Mouse (Mus musculus): ENCODE results near the gene Arl6ip4. TPM values are rescaled to one million over a fixed set of nuclear protein-coding genes. Genes with fewer than 3 reads are reported as not detected.
A peak's percentile ranks its signal among the peaks of the same experiment; 100 is the strongest.

Arl6ip4 gene
- total and polyA plus RNA-seq, 3 experiments = 17.5 to 41.5 (median 34.2) TPM

DNA sequence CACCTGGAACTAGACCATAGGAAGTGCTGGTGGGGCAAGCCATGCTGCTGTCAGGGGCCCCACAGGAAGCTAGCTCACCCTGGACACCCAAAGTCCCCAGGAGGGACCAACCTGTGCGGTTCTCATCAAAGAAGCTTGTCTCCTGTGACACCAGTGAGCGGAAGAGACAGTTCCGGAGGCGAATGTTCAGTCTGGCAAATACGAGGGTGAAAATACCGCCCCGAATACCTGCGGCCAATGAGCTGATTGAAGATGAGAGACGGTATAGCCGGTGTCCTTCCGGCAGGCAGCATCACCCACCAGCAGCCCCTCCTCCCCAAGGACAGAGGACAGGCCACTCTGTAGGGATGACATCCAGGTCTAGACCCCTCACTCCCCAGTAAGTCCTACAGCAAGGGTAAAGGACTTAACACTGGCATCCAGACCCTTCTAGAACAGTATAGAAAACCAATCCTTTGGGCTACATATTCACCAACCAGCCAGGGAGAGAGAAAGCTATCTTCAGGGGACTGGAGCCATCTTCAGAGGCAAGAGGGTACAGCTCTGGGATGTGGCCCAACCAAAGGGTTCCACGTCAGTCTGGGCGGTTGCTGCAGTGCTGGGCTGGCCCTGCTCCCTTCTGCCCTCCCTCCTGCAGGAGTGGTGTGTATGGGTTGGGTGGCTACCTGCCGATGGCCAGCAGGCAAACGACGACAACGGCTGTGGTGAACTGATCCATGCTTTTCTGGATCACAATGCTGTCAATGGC, 32.8 kb upstream of the Arl6ip4 start:
- intact Hi-C loops (cut with DNase I) = loop anchor here (5.0 kb wide), 1 partner anchor 36 kb away; no protein-coding TSS in a partner anchor
- TF ChIP-seq POLR2A (IDR thresholded peaks at IDR 0.05; ENCODE audit: insufficient read depth, low read depth, low read length) = no peak
- no peak for TF ChIP-seq EP300 (IDR thresholded peaks at IDR 0.05; ENCODE audit: insufficient read depth, low read depth, low read length)
- DNase-seq = no peak
- Histone ChIP-seq H3K4me1 (ENCODE audit: control insufficient read depth, insufficient read depth, low read length) (no peaks in the 10 kb centered on the region), H3K27me3 (ENCODE audit: control insufficient read depth, insufficient read depth, low read length) (no peaks in the 10 kb centered on the region), H3K9ac (ENCODE audit: low read depth, low read length) (no peak overlapping the region), H3K79me2 (replicated peaks; ENCODE audit: control insufficient read depth, insufficient read depth, low read length) (no peaks in the 10 kb centered on the region), H3K36me3 (ENCODE audit: control insufficient read depth, insufficient read depth, low read length) (no peaks in the 10 kb centered on the region), H3K4me3 (no peak overlapping the region), H3K27ac (no peak overlapping the region)
- 91% methylated on average over 17 of the region's 17 CpGs for WGBS

DNA sequence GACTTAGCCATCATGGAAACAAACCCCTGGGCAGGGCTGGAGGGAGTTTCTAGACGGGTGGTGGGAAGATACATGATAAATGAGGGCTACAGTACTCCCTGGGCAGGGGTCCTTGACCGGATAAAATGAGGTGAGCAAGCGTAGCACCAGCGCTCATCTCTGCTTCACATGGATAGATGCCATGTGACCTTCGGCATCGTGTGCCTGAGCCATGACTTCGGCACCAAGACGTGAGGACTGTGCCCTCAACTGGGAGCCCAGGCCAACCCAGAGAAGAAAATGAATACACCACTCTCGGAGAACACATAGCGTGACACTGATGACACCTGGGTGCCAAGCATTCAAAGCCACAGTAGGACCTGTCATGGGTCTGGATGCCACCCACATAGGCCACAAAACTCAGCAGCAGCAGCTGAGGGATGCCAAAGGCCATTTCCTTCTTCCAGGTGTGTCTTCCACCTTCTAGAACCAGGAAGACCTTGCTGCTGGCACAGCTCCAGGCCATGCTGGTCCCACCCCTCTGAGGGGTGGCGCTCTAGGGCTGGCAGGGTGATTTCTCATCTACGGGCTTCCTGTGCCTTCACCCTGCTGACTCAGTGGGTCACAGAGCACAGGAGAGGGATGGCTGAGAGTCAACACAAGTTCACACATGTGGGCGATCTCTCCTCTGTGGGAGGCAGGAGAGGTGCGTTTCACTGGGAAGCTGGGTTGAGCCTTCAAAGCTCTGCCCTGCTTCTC, 31.9 kb upstream of the Arl6ip4 start:
- WGBS = 86% methylated on average over 14 of the region's 14 CpGs
- Histone ChIP-seq H3K27ac (no peak overlapping the region), H3K9ac (ENCODE audit: low read depth, low read length) (no peak overlapping the region), H3K4me1 (ENCODE audit: control insufficient read depth, insufficient read depth, low read length) (no peaks in the 10 kb centered on the region), H3K4me3 (no peak overlapping the region), H3K79me2 (replicated peaks; ENCODE audit: control insufficient read depth, insufficient read depth, low read length) (no peaks in the 10 kb centered on the region), H3K27me3 (ENCODE audit: control insufficient read depth, insufficient read depth, low read length) (no peaks in the 10 kb centered on the region), H3K36me3 (ENCODE audit: control insufficient read depth, insufficient read depth, low read length) (no peaks in the 10 kb centered on the region)
- no peak for TF ChIP-seq POLR2A (IDR thresholded peaks at IDR 0.05; ENCODE audit: insufficient read depth, low read depth, low read length)
- no peak for TF ChIP-seq CTCF (IDR thresholded peaks at IDR 0.05)
- TF ChIP-seq EP300 (IDR thresholded peaks at IDR 0.05; ENCODE audit: insufficient read depth, low read depth, low read length) = no peak
- no peak for DNase-seq
- intact Hi-C loops (cut with DNase I) = loop anchor here (2.0 to 5.0 kb wide), 2 partner anchors 37 to 137 kb away; no protein-coding TSS in a partner anchor

DNA sequence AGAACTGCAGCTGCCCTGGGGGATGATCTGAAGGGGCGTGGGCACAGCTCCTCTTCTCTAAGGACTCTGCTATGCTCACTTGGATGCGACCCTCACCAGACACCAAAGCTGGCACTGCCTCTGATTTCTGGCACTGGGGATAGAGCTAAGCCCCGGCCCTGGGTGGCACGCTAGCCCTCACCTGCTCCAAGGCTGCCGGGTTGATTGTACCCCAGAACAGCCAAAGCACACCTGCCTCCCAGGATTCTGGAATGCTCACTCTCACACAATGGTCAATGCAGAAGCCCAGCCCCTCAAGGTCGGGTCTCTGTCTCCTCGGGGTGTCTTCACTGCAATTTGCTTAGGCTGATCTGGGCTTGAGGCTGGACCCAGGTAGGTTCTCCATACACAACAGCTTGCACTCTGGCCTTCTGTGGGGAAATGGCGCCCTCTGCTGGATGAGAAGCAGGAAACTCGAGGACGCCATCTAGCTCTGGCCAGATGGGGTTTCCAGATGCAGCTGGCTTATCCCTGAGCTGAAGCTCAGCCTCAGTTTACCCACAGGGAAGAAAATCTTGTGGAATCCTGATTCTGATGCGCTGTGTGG, 31.2 kb upstream of the Arl6ip4 start:
- intact Hi-C loops (cut with DNase I) = loop anchor here (1.0 to 5.0 kb wide), 3 partner anchors 37 to 138 kb away; no protein-coding TSS in a partner anchor
- no peaks in the 10 kb centered on the region for H3K27me3 ChIP-seq (ENCODE audit: control insufficient read depth, insufficient read depth, low read length)
- H3K79me2 ChIP-seq (replicated peaks; ENCODE audit: control insufficient read depth, insufficient read depth, low read length) = no peaks in the 10 kb centered on the region
- no peak overlapping the region for H3K4me3 ChIP-seq
- H3K36me3 ChIP-seq (ENCODE audit: control insufficient read depth, insufficient read depth, low read length) = no peaks in the 10 kb centered on the region
- H3K27ac ChIP-seq = no peak overlapping the region
- peak; percentile 99 for TF ChIP-seq EP300 (IDR thresholded peaks at IDR 0.05; ENCODE audit: insufficient read depth, low read depth, low read length)
- no peak for TF ChIP-seq POLR2A (IDR thresholded peaks at IDR 0.05; ENCODE audit: insufficient read depth, low read depth, low read length)
- DNase-seq = peak; percentile 81 to 88
- H3K4me1 ChIP-seq (ENCODE audit: control insufficient read depth, insufficient read depth, low read length) = no peaks in the 10 kb centered on the region
- 41% methylated on average over 11 of the region's 11 CpGs for WGBS
- no peak overlapping the region for H3K9ac ChIP-seq (ENCODE audit: low read depth, low read length)

DNA sequence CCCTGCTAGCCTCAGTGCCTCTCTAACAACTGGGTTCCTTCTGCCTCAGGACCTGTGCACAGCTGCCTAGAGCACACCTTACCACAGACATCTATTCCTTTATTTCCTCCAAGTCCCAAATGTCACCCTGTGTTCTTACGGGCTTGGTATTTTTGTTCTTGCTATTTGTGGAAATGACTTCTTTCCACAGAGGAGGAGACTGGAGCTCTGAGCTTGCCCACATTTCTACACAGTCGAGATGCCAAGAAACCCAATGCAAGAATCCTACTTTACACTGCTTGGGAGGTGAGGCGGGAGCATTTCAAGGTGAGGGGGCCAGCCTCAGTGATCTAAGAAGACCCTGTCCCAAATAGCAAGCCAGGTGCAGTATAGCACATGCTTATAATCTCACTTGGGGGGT, 30.4 kb upstream of the Arl6ip4 start:
- no peak for TF ChIP-seq POLR2A (IDR thresholded peaks at IDR 0.05; ENCODE audit: insufficient read depth, low read depth, low read length)
- TF ChIP-seq EP300 (IDR thresholded peaks at IDR 0.05; ENCODE audit: insufficient read depth, low read depth, low read length) = no peak
- TF ChIP-seq CTCF (IDR thresholded peaks at IDR 0.05) = no peak
- H3K4me1 ChIP-seq (ENCODE audit: control insufficient read depth, insufficient read depth, low read length) = no peaks in the 10 kb centered on the region
- intact Hi-C loops (cut with DNase I) = loop anchor here (1.0 to 2.0 kb wide), 2 partner anchors 84 to 139 kb away; no protein-coding TSS in a partner anchor
- WGBS = 58% methylated on average over 3 of the region's 3 CpGs
- no peak overlapping the region for H3K27ac ChIP-seq
- no peak overlapping the region for H3K4me3 ChIP-seq
- no peaks in the 10 kb centered on the region for H3K27me3 ChIP-seq (ENCODE audit: control insufficient read depth, insufficient read depth, low read length)
- no peak for DNase-seq
- no peak overlapping the region for H3K9ac ChIP-seq (ENCODE audit: low read depth, low read length)
- no peaks in the 10 kb centered on the region for H3K79me2 ChIP-seq (replicated peaks; ENCODE audit: control insufficient read depth, insufficient read depth, low read length)
- no peaks in the 10 kb centered on the region for H3K36me3 ChIP-seq (ENCODE audit: control insufficient read depth, insufficient read depth, low read length)

DNA sequence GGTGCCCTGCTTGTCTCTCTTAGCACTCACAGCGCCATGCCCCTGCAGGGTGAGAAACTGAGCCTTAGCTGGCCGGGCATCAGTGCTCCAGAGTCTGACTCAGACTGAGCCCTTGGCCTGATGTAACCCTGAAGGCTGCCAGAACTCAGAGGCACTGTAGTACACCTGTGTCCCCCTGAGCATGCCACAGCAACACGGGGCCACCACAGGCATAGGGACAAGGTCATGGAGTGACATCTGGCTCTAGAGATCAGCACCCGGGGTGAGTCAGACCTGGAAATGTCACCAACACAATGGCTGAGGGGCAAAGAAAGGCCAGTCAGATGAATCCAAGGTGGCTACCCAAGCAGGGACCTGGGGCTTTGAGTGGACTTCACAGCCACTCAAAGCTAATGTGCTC, 29.0 kb upstream of the Arl6ip4 start:
- Histone ChIP-seq H3K4me3 (no peak overlapping the region), H3K79me2 (replicated peaks; ENCODE audit: control insufficient read depth, insufficient read depth, low read length) (no peaks in the 10 kb centered on the region), H3K9ac (ENCODE audit: low read depth, low read length) (no peak overlapping the region), H3K4me1 (ENCODE audit: control insufficient read depth, insufficient read depth, low read length) (no peaks in the 10 kb centered on the region), H3K27ac (no peak overlapping the region), H3K36me3 (ENCODE audit: control insufficient read depth, insufficient read depth, low read length) (no peaks in the 10 kb centered on the region), H3K27me3 (ENCODE audit: control insufficient read depth, insufficient read depth, low read length) (no peaks in the 10 kb centered on the region)
- DNase-seq = no peak
- WGBS = 63% methylated on average over 4 of the region's 4 CpGs
- intact Hi-C loops (cut with DNase I) = no loop called here
- TF ChIP-seq POLR2A (IDR thresholded peaks at IDR 0.05; ENCODE audit: insufficient read depth, low read depth, low read length) (no peak), CTCF (IDR thresholded peaks at IDR 0.05) (no peak), EP300 (IDR thresholded peaks at IDR 0.05; ENCODE audit: insufficient read depth, low read depth, low read length) (no peak)
